Mouse (Mus musculus) neural tube, embryonic 11.5 days (tissue): ENCODE measurements around the gene Mmgt2. TPM values are rescaled to one million over a fixed set of nuclear protein-coding genes. Genes with fewer than 3 reads are reported as not detected.
A peak's percentile ranks its signal among the peaks of the same experiment; 100 is the strongest.

Experiments used
- ATAC-seq: fragments of 200-750 bp; cut with Nextera tagmentation; 2 replicates; pipeline ENCODE4 v1.8.0; 2017; ENCODE audit warnings: moderate number of reproducible peaks, mild to moderate bottlenecking, moderate TSS enrichment, moderate library complexity; ENCODE audit not compliant: insufficient read depth, low FRiP score, low TSS enrichment
- DNase-seq: peaks from one replicate; pipeline ENCODE4 v3.0.0-alpha.2; 2015; ENCODE audit warnings: low spot score
- H3K27ac ChIP-seq: fragments of 300-500 bp; sonication (generic); 2 replicates; pipeline ENCODE4 v1.5.1; 2014; ENCODE audit warnings: low read depth, mild to moderate bottlenecking, low read length
- H3K27me3 ChIP-seq: fragments of 300-500 bp; sonication (generic); 2 replicates; pipeline ENCODE4 v1.6.1; 2014; ENCODE audit warnings: mild to moderate bottlenecking, low read length, mixed read lengths; ENCODE audit not compliant: control insufficient read depth, insufficient read depth
- H3K36me3 ChIP-seq: fragments of 300-500 bp; sonication (generic); 2 replicates; pipeline ENCODE4 v1.6.1; 2014; ENCODE audit warnings: mild to moderate bottlenecking, low read length, moderate library complexity, mixed read lengths; ENCODE audit not compliant: control insufficient read depth, insufficient read depth
- H3K4me1 ChIP-seq: fragments of 300-500 bp; sonication (generic); 2 replicates; pipeline ENCODE4 v1.6.1; 2014; ENCODE audit warnings: low read length, mixed read lengths; ENCODE audit not compliant: control insufficient read depth, insufficient read depth
- H3K4me2 ChIP-seq: fragments of 300-500 bp; sonication (generic); 2 replicates; pipeline ENCODE4 v1.6.1; 2014; ENCODE audit warnings: low read depth, mild to moderate bottlenecking, moderate library complexity
- H3K4me3 ChIP-seq: fragments of 300-500 bp; sonication (generic); 2 replicates; pipeline ENCODE4 v1.5.1; 2014; ENCODE audit warnings: low read depth, low read length
- H3K9ac ChIP-seq: fragments of 300-500 bp; sonication (generic); 2 replicates; pipeline ENCODE4 v1.6.1; 2014; ENCODE audit warnings: mild to moderate bottlenecking, low read length
- H3K9me3 ChIP-seq: fragments of 300-500 bp; sonication (generic); 2 replicates; pipeline ENCODE4 v1.6.1; 2016; ENCODE audit warnings: low read length; ENCODE audit not compliant: control insufficient read depth
- WGBS: fragments of 180-500 bp; shearing (Covaris S2); extraction: QIAGEN DNeasy Blood & Tissue Kit; methylation state at CpG from one replicate; pipeline ENCODE4 v1.1.7; 2014; 5-methylcytosine and 5-hydroxymethylcytosine counted together
- polyA plus RNA-seq: library from polyadenylated mRNA; unstranded; fragments of >200 nt; fragmentation: Nextera tagmentation; extraction: Ambion mirVana; gene quantifications from 2 replicates; pipeline ENCODE4 v1.2.1, GENCODE M21; 2014

The Mmgt2 gene
- polyA plus RNA-seq, 1 experiment from 2014 or later: 39.5 TPM

- DNase-seq (peak; percentile 46), ATAC-seq (no peak; the same call in 1 of the 2 replicates)
- Histone ChIP-seq H3K9ac (peak overlapping the region; percentile 33), H3K27me3 (no peaks in the 10 kb centered on the region), H3K4me2 (peak overlapping the region; percentile 33), H3K36me3 (no peaks in the 10 kb centered on the region), H3K9me3 (no peaks in the 10 kb centered on the region), H3K4me3 (no peak overlapping the region), H3K4me1 (peaks cover 28% of the 10 kb centered on the region), H3K27ac (peak overlapping the region; percentile 87)
- WGBS: 2% methylated on average over 11 of the region's 11 CpGs
Observed at GRCm38 (mm10) chr11:62630225-62630821, 18.1 kb upstream of the Mmgt2 start.

GRCm38 (mm10) chr11:62631138-62631537 lies 17.3 kb upstream of the Mmgt2 start:
- 34% methylated on average over 4 of the region's 4 CpGs for WGBS
- ATAC-seq: no peak
- Histone ChIP-seq H3K9me3 (no peaks in the 10 kb centered on the region), H3K27ac (peak overlapping the region; percentile 87; the same call in 1 of the 2 replicates), H3K36me3 (no peaks in the 10 kb centered on the region), H3K4me3 (no peak overlapping the region), H3K9ac (no peak overlapping the region), H3K27me3 (no peaks in the 10 kb centered on the region), H3K4me2 (no peak overlapping the region), H3K4me1 (peaks cover 28% of the 10 kb centered on the region)
- no peak for DNase-seq

- Histone ChIP-seq H3K4me2 (no peak overlapping the region), H3K27me3 (no peaks in the 10 kb centered on the region), H3K36me3 (no peaks in the 10 kb centered on the region; the same call in 1 of the 2 replicates), H3K9ac (no peak overlapping the region), H3K4me3 (no peak overlapping the region), H3K4me1 (peaks cover 10% of the 10 kb centered on the region), H3K9me3 (no peaks in the 10 kb centered on the region), H3K27ac (no peak overlapping the region)
- ATAC-seq (no peak), DNase-seq (no peak)
- WGBS: 86% methylated on average over 3 of the region's 3 CpGs
Observed at GRCm38 (mm10) chr11:62635406-62635805, 13.1 kb upstream of the Mmgt2 start.

GRCm38 (mm10) chr11:62636105-62636839 lies 12.2 kb upstream of the Mmgt2 start:
- no peak overlapping the region for H3K9ac ChIP-seq
- no peak overlapping the region for H3K27ac ChIP-seq
- H3K9me3 ChIP-seq: no peaks in the 10 kb centered on the region
- no peak for DNase-seq
- 0 out of 2 replicates have a peak, but pooled peaks cover 4% of the 10 kb centered on the region for H3K4me1 ChIP-seq
- no peaks in the 10 kb centered on the region for H3K27me3 ChIP-seq
- H3K4me3 ChIP-seq: no peak overlapping the region
- no peak overlapping the region for H3K4me2 ChIP-seq
- H3K36me3 ChIP-seq: no peaks in the 10 kb centered on the region; the same call in 1 of the 2 replicates
- ATAC-seq: no peak
- 77% methylated on average over 11 of the region's 11 CpGs for WGBS

DNA sequence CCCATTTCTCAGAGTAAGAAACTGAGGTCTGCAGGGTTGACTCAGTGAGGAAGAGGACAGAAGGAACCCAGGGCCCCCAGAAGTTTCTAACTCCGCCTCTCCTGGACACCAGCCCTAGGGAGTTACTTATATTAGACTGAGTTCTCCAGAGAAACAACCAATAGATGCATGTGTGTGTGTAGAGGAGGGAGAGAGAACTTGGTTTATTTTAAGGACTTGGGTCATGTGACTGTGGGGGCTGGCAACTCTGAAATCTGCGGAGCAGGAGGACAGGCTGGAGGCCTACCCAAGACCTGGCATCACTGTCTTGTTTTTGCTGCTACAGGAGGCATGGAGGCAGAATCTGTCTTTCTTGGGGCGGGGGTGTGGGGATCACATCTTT lies 11.6 kb upstream of the Mmgt2 start:
- 95% methylated on average over 3 of the region's 3 CpGs for WGBS
- no peak for DNase-seq

GRCm38 (mm10) chr11:62637401-62637800 lies 11.1 kb upstream of the Mmgt2 start:
- no peaks in the 10 kb centered on the region for H3K4me1 ChIP-seq
- H3K27me3 ChIP-seq: no peaks in the 10 kb centered on the region
- WGBS: 83% methylated on average over 5 of the region's 5 CpGs
- no peak overlapping the region for H3K4me2 ChIP-seq
- no peak overlapping the region for H3K4me3 ChIP-seq
- no peaks in the 10 kb centered on the region for H3K9me3 ChIP-seq
- H3K9ac ChIP-seq: no peak overlapping the region
- H3K36me3 ChIP-seq: no peaks in the 10 kb centered on the region; the same call in 1 of the 2 replicates
- H3K27ac ChIP-seq: no peak overlapping the region
- ATAC-seq: no peak
- no peak for DNase-seq

More for the DNA sequence above, 11.6 kb upstream of the Mmgt2 start:
- no peaks in the 10 kb centered on the region; the same call in 1 of the 2 replicates for H3K36me3 ChIP-seq
- H3K27me3 ChIP-seq: no peaks in the 10 kb centered on the region
- H3K4me1 ChIP-seq: no peaks in the 10 kb centered on the region
- ATAC-seq: no peak
- no peak overlapping the region for H3K27ac ChIP-seq
- H3K4me3 ChIP-seq: no peak overlapping the region
- no peaks in the 10 kb centered on the region for H3K9me3 ChIP-seq
- H3K9ac ChIP-seq: no peak overlapping the region
- H3K4me2 ChIP-seq: no peak overlapping the region

DNA sequence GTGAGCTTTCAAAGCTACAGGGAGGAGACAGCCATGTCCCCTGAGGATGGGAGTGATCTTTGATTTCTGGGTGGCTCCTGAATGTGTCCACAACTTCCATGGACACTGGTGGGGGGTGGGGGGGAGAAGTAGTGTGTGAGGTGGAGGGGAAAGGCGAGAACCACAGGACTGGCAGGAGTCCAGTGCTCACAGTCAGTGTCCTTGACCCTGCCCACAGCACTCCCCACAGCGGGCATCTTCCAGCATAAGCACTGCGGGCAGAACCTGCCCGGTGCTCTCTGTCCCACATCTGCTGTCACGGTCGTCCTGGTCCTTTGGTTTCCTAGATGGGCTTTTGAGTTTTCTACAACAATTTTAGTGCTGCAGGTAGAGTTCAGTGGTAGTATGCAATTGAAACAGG lies 10.7 kb upstream of the Mmgt2 start:
- Histone ChIP-seq H3K9ac (no peak overlapping the region), H3K27me3 (no peaks in the 10 kb centered on the region), H3K4me2 (no peak overlapping the region), H3K4me1 (no peaks in the 10 kb centered on the region), H3K4me3 (no peak overlapping the region), H3K36me3 (no peaks in the 10 kb centered on the region; the same call in 1 of the 2 replicates), H3K9me3 (no peaks in the 10 kb centered on the region), H3K27ac (no peak overlapping the region)
- DNase-seq: no peak
- no peak for ATAC-seq
- WGBS: 92% methylated on average over 6 of the region's 6 CpGs

DNA sequence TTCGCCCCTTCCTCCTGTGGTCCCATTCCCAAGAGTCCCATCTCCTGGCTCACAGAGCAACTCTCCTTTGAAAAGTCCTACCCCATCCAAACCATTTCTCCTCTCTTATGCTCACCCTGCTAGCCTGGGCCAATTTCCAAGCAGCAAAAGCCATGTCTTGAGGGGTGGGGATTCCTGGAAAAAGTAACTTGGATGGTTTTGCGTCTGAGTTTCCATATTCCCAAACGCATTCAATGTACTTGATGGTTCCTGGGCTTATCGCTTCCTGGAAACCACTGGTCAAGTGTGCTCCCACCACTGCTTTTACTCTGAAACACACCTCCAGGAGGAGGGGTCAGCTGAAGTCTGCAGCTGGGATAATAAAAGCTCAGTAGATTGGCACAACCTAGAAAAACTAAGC lies 10.1 kb upstream of the Mmgt2 start:
- Histone ChIP-seq H3K4me2 (no peak overlapping the region), H3K36me3 (no peaks in the 10 kb centered on the region; the same call in 1 of the 2 replicates), H3K27ac (no peak overlapping the region), H3K4me1 (no peaks in the 10 kb centered on the region), H3K9ac (no peak overlapping the region), H3K9me3 (no peaks in the 10 kb centered on the region), H3K4me3 (no peak overlapping the region), H3K27me3 (no peaks in the 10 kb centered on the region)
- WGBS: 93% methylated on average over 4 of the region's 4 CpGs
- DNase-seq (no peak), ATAC-seq (no peak)

DNA sequence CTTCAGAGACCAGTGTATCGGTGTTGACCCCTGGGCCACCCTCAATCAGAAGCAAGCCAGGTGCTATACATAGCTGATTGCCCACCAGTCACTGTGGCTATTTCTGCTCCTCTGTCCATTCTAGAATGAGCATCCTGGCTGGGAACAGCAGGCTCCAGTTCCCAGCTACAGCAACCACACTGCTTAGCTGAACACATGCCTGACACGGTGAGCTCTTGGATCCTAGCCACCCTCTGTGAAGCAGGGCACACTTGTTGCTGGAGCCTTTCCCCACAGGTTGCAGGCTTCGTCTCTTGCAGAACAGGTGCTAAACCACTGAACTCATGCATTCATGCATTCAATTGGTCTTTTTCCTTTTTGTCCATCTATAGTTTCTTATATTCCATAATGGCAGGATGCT lies 8.1 kb upstream of the Mmgt2 start:
- Histone ChIP-seq H3K9ac (no peak overlapping the region), H3K27me3 (no peaks in the 10 kb centered on the region), H3K9me3 (no peaks in the 10 kb centered on the region), H3K27ac (no peak overlapping the region), H3K36me3 (no peaks in the 10 kb centered on the region; the same call in 1 of the 2 replicates), H3K4me3 (no peak overlapping the region), H3K4me1 (no peaks in the 10 kb centered on the region), H3K4me2 (no peak overlapping the region)
- ATAC-seq (no peak), DNase-seq (no peak)
- 84% methylated on average over 3 of the region's 3 CpGs for WGBS
